1 mouse cellular context compared by ENCODE assay signal in genomic region chr3:54735247-54736046, GRCm38 (mm10).
TF ChIP-seq lines count a peak whose summit lies in the region.

Exosc8 (minus strand) TSS chr3:54735393.
Alg5 (plus strand) TSS chr3:54735539.

TF ChIP-seq in MEL, 35 proteins besides CTCF, POLR2A, EP300 and RAD21 (continued from another document):
- peak; percentile 20; the same call in 1 of the 2 replicates for TF ChIP-seq ZMIZ1 (IDR thresholded peaks at IDR 0.05; ENCODE audit: low read depth, low read length)
- TF ChIP-seq TBP (IDR thresholded peaks at IDR 0.05; ENCODE audit: low read depth, low read length), result 0 out of 2 replicates have a peak, but pooled peaks have one; percentile 0
- no peak for TF ChIP-seq E2F4 (IDR thresholded peaks at IDR 0.05; ENCODE audit: borderline replicate concordance, low read depth, low read length)
- no peak; the same call in 1 of the 2 replicates for TF ChIP-seq TCF12 (IDR thresholded peaks at IDR 0.05; ENCODE audit: low read depth, low read length)
- TF ChIP-seq KAT2A (conservative IDR thresholded peaks at IDR 0.05; ENCODE audit: low read depth, low read length), result no peak; the same call in 1 of the 2 replicates
- no peak for TF ChIP-seq MEF2A (IDR thresholded peaks at IDR 0.05; ENCODE audit: extremely low read depth, insufficient replicate concordance, low read depth, low read length, poor library complexity, severe bottlenecking)
- no peak for TF ChIP-seq MAFK (IDR thresholded peaks at IDR 0.05; ENCODE audit: borderline replicate concordance, low read depth, low read length)
- peak; percentile 9; the same call in 1 of the 2 replicates for TF ChIP-seq SIN3A (IDR thresholded peaks at IDR 0.05; ENCODE audit: low read length)
- TF ChIP-seq ZC3H11A (IDR thresholded peaks at IDR 0.05; ENCODE audit: low read depth, low read length), result no peak
